Mouse (Mus musculus) kidney, adult 2 months (tissue): Measurements from ENCODE around the gene Ppef2.

ENCODE experiments used
- CTCF ChIP-seq: fragments of 200-500 bp; conservative IDR thresholded peaks from 2 replicates; pipeline ENCODE4 v1.5.1; 2011; ENCODE audit warnings: low read depth, mild to moderate bottlenecking, control low read depth, low read length, moderate library complexity, mixed read lengths; ENCODE audit not compliant: insufficient read depth, insufficient read length
- POLR2A ChIP-seq: fragments of 200-500 bp; IDR thresholded peaks from one replicate; pipeline ENCODE4 v1.6.1; 2011; ENCODE audit warnings: low read depth, low read length, control low read depth

- TF ChIP-seq CTCF (no peak), POLR2A (no peak)
Measured at GRCm38 (mm10) chr5:92248614-92249013, 7.5 kb downstream of the Ppef2 start.
